Mouse (Mus musculus): ENCODE measurements at regions not wholly inside any gene's neighbourhood (a gene's known extent, or its start where the extent isn't known, plus 50 kb on each side); places are given as distances from the start of the nearest gene placed in this dataset.

DNA sequence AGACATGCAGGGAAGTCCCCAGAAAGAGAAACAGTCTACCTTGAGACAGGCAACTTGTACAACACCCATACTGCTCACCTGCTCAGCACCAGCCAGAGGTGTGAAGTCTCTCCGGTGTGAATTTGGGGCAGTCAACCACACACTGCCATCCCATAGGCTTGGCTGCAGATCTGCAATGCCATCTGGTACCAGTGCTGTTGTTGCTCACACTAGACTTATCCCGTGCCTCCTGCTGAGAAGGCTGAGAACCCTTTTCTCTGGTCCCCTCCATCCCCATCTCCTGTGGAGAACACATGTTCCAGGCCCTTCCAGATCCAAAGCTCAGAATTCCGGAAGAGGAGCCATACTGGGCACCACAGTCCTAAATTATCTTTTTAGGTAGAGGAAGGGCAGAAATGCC is 71.3 kb downstream of the Ets2 start:
- DNase-seq (ENCODE audit: low spot score), result no peak
